Mouse (Mus musculus) lung, embryonic 14.5 days (tissue): ENCODE results near the gene Ndufa4l2. TPM values are rescaled to one million over a fixed set of nuclear protein-coding genes. Genes with fewer than 3 reads are reported as not detected.

Experiments
- ATAC-seq: fragments of 200-750 bp; cut with Nextera tagmentation; 2 replicates; pipeline ENCODE4 v1.8.0; 2017; ENCODE audit warnings: mild to moderate bottlenecking, moderate TSS enrichment, moderate library complexity; ENCODE audit not compliant: insufficient read depth
- DNase-seq: peaks from one replicate; pipeline ENCODE4 v3.0.0-alpha.2; 2015
- H3K27ac ChIP-seq: fragments of 300-500 bp; sonication (generic); 2 replicates; pipeline ENCODE4 v1.5.1; 2014; ENCODE audit warnings: low read depth, mild to moderate bottlenecking, moderate library complexity
- H3K27me3 ChIP-seq: fragments of 300-500 bp; sonication (generic); 2 replicates; pipeline ENCODE4 v1.6.1; 2014; ENCODE audit warnings: low read length, control low read depth; ENCODE audit not compliant: insufficient read depth
- H3K36me3 ChIP-seq: fragments of 300-500 bp; sonication (generic); 2 replicates; pipeline ENCODE4 v1.6.1; 2014; ENCODE audit warnings: control low read depth; ENCODE audit not compliant: insufficient read depth
- H3K4me1 ChIP-seq: fragments of 300-500 bp; sonication (generic); 2 replicates; pipeline ENCODE4 v1.6.1; 2014; ENCODE audit warnings: antibody characterized with exemption, control low read depth; ENCODE audit not compliant: insufficient read depth
- H3K4me2 ChIP-seq: fragments of 300-500 bp; sonication (generic); 2 replicates; pipeline ENCODE4 v1.6.1; 2014; ENCODE audit warnings: mild to moderate bottlenecking
- H3K4me3 ChIP-seq: fragments of 300-500 bp; sonication (generic); 2 replicates; pipeline ENCODE4 v1.5.1; 2014; ENCODE audit warnings: low read depth, low read length
- H3K9ac ChIP-seq: fragments of 300-500 bp; sonication (generic); 2 replicates; pipeline ENCODE4 v1.6.1; 2014
- H3K9me3 ChIP-seq: fragments of 300-500 bp; sonication (generic); 2 replicates; pipeline ENCODE4 v1.6.1; 2016; ENCODE audit warnings: low read depth, low read length, control low read depth
- CTCF ChIP-seq: IDR thresholded peaks from 2 replicates; pipeline ENCODE4 v1.5.1; 2016; ENCODE audit warnings: antibody characterized with exemption, low read depth
- WGBS: fragments of 180-500 bp; shearing (Covaris S2); extraction: QIAGEN DNeasy Blood & Tissue Kit; methylation state at CpG from one replicate; pipeline ENCODE4 v1.1.7; 2014; 5-methylcytosine and 5-hydroxymethylcytosine counted together
- polyA plus RNA-seq: library from polyadenylated mRNA; unstranded; fragments of >200 nt; fragmentation: Nextera tagmentation; extraction: Ambion mirVana; gene quantifications from 2 replicates; pipeline ENCODE4 v1.2.1, GENCODE M21; 2014

Gene Ndufa4l2
- polyA plus RNA-seq, 1 experiment from 2014 or later = 36.4 TPM

DNA sequence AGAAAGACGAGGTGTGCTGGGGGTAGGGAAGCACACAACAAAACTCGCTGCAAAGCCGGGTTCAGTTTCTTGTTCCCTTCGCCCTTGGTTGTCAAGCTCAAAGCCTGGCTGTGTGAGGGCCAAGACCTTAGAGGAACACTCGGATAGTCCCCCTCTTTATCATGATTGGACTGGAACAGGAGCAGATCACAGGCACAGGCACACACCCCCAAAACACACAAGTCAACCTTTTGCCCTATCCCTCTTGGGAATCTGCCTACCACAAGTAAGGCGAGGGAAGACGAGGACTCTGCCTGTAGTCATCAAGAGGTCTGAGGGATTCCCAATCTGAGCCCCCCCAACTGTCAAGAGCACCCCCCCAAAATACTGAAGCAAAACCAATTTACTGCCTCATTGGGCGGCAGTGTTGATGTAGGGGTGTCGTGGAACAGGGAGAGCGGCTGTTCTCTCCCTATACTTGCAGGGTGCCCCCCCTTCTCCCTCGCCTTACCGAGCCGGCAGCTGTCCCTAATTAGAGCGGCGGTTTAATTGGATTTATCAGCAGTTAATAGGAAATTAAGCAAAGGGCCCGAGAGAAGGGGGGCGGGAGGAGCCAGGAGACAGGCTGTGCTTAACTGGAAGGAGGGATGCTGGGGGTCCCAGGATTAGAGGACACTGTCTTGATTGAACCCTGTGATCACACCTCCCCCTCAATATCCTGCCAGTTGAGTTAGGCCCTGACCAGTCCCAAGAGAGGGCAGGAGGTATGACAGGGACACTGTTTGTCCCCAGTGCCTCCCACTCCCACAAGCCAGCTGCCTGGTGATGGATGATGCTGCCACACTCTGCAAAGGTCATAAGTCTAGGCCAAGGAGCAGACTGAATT lies 4.7 kb upstream of the Ndufa4l2 start:
- Histone ChIP-seq H3K9ac (no peak overlapping the region), H3K27ac (no peak overlapping the region), H3K27me3 (peaks cover 71% of the 10 kb centered on the region), H3K36me3 (0 out of 2 replicates have a peak, but pooled peaks cover 7% of the 10 kb centered on the region), H3K4me3 (peak overlapping the region; percentile 31), H3K4me1 (peaks cover 11% of the 10 kb centered on the region; the same call in 1 of the 2 replicates), H3K4me2 (peak overlapping the region; percentile 63), H3K9me3 (no peaks in the 10 kb centered on the region)
- ATAC-seq (no peak), DNase-seq (no peak)
- 16% methylated on average over 17 of the region's 17 CpGs for WGBS
- TF ChIP-seq CTCF = no peak

- Histone ChIP-seq H3K36me3 (0 out of 2 replicates have a peak, but pooled peaks cover 3% of the 10 kb centered on the region), H3K9me3 (no peaks in the 10 kb centered on the region), H3K4me2 (peak overlapping the region; percentile 84), H3K4me1 (peaks cover 11% of the 10 kb centered on the region; the same call in 1 of the 2 replicates), H3K4me3 (peak overlapping the region; percentile 47), H3K27ac (no peak overlapping the region), H3K27me3 (peaks cover 81% of the 10 kb centered on the region), H3K9ac (peak overlapping the region; percentile 41; the same call in 1 of the 2 replicates)
- ATAC-seq (no peak), DNase-seq (no peak)
- 7% methylated on average over 11 of the region's 11 CpGs for WGBS
- TF ChIP-seq CTCF = no peak
These were observed 3.7 kb upstream of the Ndufa4l2 start for GRCm38 (mm10) chr10:127510895-127511617.

DNA sequence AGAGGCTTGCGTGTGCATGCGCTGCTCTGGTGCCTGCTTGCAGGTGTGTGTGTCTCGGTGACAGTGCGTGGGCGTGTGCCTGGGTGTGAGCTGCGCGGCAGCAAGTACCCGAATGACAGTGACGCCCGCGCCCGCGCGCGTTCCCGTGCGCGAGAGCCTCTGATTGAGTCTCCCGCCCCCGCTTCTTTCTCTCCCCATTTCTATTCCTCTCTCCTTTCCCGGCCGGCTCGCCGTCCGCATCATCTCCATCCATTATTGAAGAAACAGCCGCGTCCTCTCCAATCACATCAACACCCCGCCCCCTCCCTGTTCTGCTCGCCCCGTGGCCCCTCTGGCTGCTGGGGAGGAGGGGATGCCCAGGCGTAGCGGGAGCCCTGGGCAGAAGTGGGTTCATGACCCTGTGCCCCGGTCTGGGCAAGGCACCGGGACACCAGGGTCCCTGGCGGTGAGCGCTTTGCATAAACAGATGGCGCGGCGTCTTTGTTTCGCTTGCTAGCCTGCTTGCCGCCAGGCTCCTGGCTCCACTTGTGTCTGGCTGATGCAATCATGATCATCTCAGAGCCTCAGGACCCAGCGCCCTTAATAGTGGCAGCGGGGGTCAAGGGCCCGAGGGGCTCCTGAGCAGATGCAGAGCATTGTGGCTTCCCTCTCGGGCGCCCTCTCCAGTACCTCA lies 3.0 kb upstream of the Ndufa4l2 start:
- H3K27me3 ChIP-seq = peaks cover 83% of the 10 kb centered on the region
- H3K27ac ChIP-seq = no peak overlapping the region
- TF ChIP-seq CTCF = peak; percentile 33; the same call in 1 of the 2 replicates
- peak overlapping the region; percentile 41 for H3K9ac ChIP-seq
- WGBS = under 1% methylated on average over 46 of the region's 46 CpGs
- peaks cover 16% of the 10 kb centered on the region for H3K4me1 ChIP-seq
- no peak for ATAC-seq
- H3K9me3 ChIP-seq = no peaks in the 10 kb centered on the region
- H3K4me2 ChIP-seq = peak overlapping the region; percentile 84
- H3K36me3 ChIP-seq = no peaks in the 10 kb centered on the region
- peak; percentile 57 for DNase-seq
- peak overlapping the region; percentile 47 for H3K4me3 ChIP-seq

- peaks cover 83% of the 10 kb centered on the region for H3K27me3 ChIP-seq
- 3% methylated on average over 7 of the region's 7 CpGs for WGBS
- no peaks in the 10 kb centered on the region for H3K9me3 ChIP-seq
- H3K36me3 ChIP-seq = 0 out of 2 replicates have a peak, but pooled peaks cover 2% of the 10 kb centered on the region
- ATAC-seq (no peak), DNase-seq (no peak)
- no peak; the same call in 1 of the 2 replicates for TF ChIP-seq CTCF
- no peak overlapping the region; the same call in 1 of the 2 replicates for H3K9ac ChIP-seq
- no peak overlapping the region for H3K27ac ChIP-seq
- H3K4me1 ChIP-seq = peaks cover 17% of the 10 kb centered on the region
- H3K4me3 ChIP-seq = peak overlapping the region; percentile 47
- peak overlapping the region; percentile 84 for H3K4me2 ChIP-seq
These were observed 2.5 kb upstream of the Ndufa4l2 start for GRCm38 (mm10) chr10:127512307-127512666.

GRCm38 (mm10) chr10:127512813-127513212 lies 2.0 kb upstream of the Ndufa4l2 start:
- Histone ChIP-seq H3K27ac (no peak overlapping the region), H3K9me3 (no peaks in the 10 kb centered on the region), H3K27me3 (peaks cover 81% of the 10 kb centered on the region), H3K4me3 (peak overlapping the region; percentile 47; the same call in 1 of the 2 replicates), H3K4me2 (peak overlapping the region; percentile 84), H3K36me3 (peaks cover 7% of the 10 kb centered on the region), H3K9ac (peak overlapping the region; percentile 17; the same call in 1 of the 2 replicates), H3K4me1 (peaks cover 17% of the 10 kb centered on the region)
- DNase-seq (peak; percentile 97), ATAC-seq (peak; percentile 53)
- peak; percentile 100 for TF ChIP-seq CTCF
- under 1% methylated on average over 27 of the region's 27 CpGs for WGBS

DNA sequence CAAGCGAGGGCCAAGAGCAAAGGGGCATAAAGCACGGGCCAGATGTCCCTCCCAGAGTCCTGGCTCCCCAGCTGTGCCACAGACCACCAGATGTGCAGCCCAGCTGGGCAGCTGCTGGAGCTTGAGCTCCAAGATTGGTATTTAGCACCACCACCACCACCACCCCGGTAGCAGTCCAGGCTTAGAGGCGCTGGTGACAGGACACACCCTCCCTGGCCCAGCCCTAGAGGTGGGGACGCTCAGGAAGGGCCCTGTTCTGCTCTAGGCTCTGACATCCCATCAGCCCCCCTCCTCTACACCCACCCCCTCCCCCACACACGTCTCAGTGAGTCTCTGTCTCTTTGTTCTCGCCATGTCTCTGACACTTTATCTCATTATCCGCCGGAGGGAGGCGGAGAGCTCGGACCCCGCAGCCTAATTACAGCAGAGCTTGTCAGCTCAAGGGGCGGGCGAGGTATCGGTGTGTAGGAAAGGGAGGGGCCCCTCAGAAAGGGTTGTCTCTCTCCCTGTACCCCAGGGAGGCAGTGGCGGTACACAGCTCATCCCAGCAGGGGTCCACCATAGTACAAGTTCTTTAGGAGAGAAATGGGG lies 1.2 kb upstream of the Ndufa4l2 start:
- Histone ChIP-seq H3K4me3 (peak overlapping the region; percentile 1; the same call in 1 of the 2 replicates), H3K4me1 (peaks cover 17% of the 10 kb centered on the region), H3K4me2 (peak overlapping the region; percentile 84), H3K36me3 (peaks cover 15% of the 10 kb centered on the region), H3K27ac (no peak overlapping the region), H3K27me3 (peaks cover 75% of the 10 kb centered on the region), H3K9me3 (no peaks in the 10 kb centered on the region), H3K9ac (no peak overlapping the region)
- WGBS = 2% methylated on average over 16 of the region's 16 CpGs
- ATAC-seq (peak; percentile 18; the same call in 1 of the 2 replicates), DNase-seq (peak; percentile 67)
- TF ChIP-seq CTCF = no peak
